Mouse (Mus musculus): ENCODE measurements at regions not wholly inside any gene's neighbourhood (a gene's known extent, or its start where the extent isn't known, plus 50 kb on each side); places are given as distances from the start of the nearest gene placed in this dataset.

DNA sequence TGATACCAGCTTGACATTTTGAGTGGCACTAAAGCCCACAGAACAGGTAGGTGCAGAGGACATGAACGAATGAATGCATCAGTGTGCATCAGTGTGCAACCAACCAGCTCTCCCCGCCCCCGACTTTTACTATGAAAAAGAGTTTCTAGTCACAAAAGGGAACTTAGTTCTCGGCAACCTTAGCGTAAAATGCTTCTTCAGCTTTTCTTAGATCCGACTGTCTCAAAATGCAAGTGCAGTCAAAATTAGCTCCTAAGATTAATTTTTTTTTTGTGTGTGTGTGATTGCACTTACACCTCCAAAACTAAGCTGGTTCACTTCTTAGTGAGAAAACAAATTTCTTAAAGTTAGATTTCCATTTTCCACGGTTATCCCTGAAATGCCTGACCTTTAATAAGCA, 77.1 kb upstream of the Zeb2 start:
- WGBS, result 90% methylated on average over 7 of the region's 7 CpGs
- no peak overlapping the region for H3K4me2 ChIP-seq (ENCODE audit: low read depth, severe bottlenecking)
- ATAC-seq (ENCODE audit: insufficient number of reproducible peaks, low FRiP score, low TSS enrichment, low read depth), result no peak
- no peaks in the 10 kb centered on the region for H3K9me3 ChIP-seq (ENCODE audit: control insufficient read depth, low read length)
- H3K4me3 ChIP-seq (ENCODE audit: low read depth, low read length), result no peak overlapping the region
- no peak overlapping the region for H3K27ac ChIP-seq (replicated peaks; ENCODE audit: low read depth, low read length)
- no peaks in the 10 kb centered on the region for H3K36me3 ChIP-seq (ENCODE audit: control insufficient read depth, insufficient read depth, low read length)
- DNase-seq (ENCODE audit: low spot score), result no peak
- no peak overlapping the region for H3K9ac ChIP-seq (ENCODE audit: low read length)
- H3K4me1 ChIP-seq (ENCODE audit: control insufficient read depth, insufficient read depth, low read length), result no peaks in the 10 kb centered on the region
- no peaks in the 10 kb centered on the region for H3K27me3 ChIP-seq (ENCODE audit: control insufficient read depth, insufficient read depth, low read length)

DNA sequence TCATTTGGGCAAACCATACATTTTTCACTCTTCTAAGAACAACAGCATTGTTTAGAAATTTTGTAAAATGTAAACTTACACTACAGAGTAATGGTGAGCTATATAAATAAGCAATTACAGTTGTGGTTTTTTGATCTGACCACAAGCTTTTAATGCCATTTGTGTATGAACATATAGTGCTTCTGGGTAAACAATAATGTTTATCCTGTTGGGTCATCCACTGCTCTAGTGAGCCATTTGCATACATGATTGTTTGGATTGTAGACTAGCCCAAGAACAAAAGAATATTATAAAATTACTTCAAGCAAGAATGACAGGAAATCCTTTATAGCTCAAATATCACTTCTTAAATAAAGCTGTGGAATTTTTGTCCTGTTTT, 68.4 kb upstream of the Zeb2 start:
- Histone ChIP-seq H3K4me1 (ENCODE audit: control insufficient read depth, insufficient read depth, low read length) (no peaks in the 10 kb centered on the region), H3K4me2 (ENCODE audit: low read depth, severe bottlenecking) (no peak overlapping the region), H3K27me3 (ENCODE audit: control insufficient read depth, insufficient read depth, low read length) (no peaks in the 10 kb centered on the region), H3K4me3 (ENCODE audit: low read depth, low read length) (no peak overlapping the region), H3K9ac (ENCODE audit: low read length) (no peak overlapping the region), H3K27ac (replicated peaks; ENCODE audit: low read depth, low read length) (no peak overlapping the region), H3K36me3 (ENCODE audit: control insufficient read depth, insufficient read depth, low read length) (no peaks in the 10 kb centered on the region), H3K9me3 (ENCODE audit: control insufficient read depth, low read length) (no peaks in the 10 kb centered on the region)
- ATAC-seq (ENCODE audit: insufficient number of reproducible peaks, low FRiP score, low TSS enrichment, low read depth) (no peak), DNase-seq (ENCODE audit: low spot score) (no peak)

DNA sequence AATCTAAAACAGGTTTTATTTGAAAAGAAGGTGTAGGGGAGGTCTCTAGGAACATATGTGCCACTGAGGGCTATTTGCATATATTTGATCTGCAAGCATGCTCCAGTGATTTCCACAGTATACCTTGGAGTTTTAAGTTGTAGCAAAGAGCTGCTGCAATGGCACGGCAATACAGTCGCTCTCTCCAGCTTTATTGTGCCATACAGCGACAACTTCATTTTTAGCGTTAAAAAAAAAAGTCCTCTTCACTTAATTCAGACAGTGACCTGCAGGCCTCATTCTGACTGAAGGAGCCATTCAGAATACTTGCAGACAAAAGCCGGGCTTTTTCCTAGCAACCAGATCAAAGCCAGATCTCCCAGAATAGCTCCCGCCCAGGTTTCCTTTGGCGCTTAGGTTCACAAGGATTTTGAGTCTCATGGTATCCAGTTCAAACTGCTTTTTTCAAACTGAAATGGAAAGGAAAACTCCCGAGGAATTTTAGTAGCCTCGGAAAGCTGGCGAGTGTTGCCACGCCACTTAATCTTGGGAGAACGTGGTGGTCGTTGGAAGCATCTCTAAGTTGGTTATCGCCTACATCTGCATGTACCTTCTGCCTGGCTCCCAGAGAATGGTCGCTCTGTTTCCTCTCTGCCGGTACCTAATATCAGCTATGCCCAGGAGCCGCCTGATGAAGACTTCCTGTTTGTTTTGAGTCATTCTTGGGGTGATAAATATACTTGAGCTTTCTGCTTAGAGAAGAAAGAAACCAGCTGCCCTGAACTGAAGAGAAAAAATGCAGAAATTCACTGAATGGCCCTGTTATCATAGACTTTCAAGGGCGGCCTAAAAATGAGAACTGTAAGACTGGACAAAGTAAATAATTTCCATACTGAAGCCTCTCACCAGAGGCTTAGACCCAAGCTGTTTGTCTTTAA, 67.8 kb upstream of the Zeb2 start:
- Histone ChIP-seq H3K27ac (replicated peaks; ENCODE audit: low read depth, low read length) (no peak overlapping the region), H3K27me3 (ENCODE audit: control insufficient read depth, insufficient read depth, low read length) (no peaks in the 10 kb centered on the region), H3K9me3 (ENCODE audit: control insufficient read depth, low read length) (no peaks in the 10 kb centered on the region), H3K4me2 (ENCODE audit: low read depth, severe bottlenecking) (peak overlapping the region; percentile 24), H3K9ac (ENCODE audit: low read length) (no peak overlapping the region), H3K36me3 (ENCODE audit: control insufficient read depth, insufficient read depth, low read length) (no peaks in the 10 kb centered on the region), H3K4me1 (ENCODE audit: control insufficient read depth, insufficient read depth, low read length) (no peaks in the 10 kb centered on the region), H3K4me3 (ENCODE audit: low read depth, low read length) (no peak overlapping the region)
- ATAC-seq (ENCODE audit: insufficient number of reproducible peaks, low FRiP score, low TSS enrichment, low read depth) (no peak), DNase-seq (ENCODE audit: low spot score) (peak; percentile 40)
- 16% methylated on average over 18 of the region's 18 CpGs for WGBS

DNA sequence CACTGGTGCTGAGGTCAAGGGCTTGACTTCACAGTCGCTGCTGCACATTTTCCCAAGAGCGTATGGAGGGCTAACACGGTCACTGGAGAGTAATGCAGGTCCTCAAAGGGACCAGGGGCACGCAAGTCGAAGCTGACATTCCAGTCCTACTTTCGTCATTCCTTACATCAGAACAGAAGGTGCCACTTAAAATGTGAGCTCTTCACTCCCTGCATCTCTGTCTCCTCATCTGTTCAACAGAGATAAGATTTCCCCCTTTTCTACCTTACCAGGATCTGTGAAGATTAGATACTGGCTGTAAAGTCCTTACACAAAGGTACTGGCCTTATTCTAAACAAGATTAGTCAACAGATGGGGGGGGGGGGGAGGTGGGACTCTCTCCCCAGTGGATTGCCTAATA, 67.0 kb upstream of the Zeb2 start:
- Histone ChIP-seq H3K36me3 (ENCODE audit: control insufficient read depth, insufficient read depth, low read length) (no peaks in the 10 kb centered on the region), H3K4me1 (ENCODE audit: control insufficient read depth, insufficient read depth, low read length) (no peaks in the 10 kb centered on the region), H3K27ac (replicated peaks; ENCODE audit: low read depth, low read length) (no peak overlapping the region), H3K9ac (ENCODE audit: low read length) (no peak overlapping the region), H3K4me2 (ENCODE audit: low read depth, severe bottlenecking) (no peak overlapping the region), H3K27me3 (ENCODE audit: control insufficient read depth, insufficient read depth, low read length) (no peaks in the 10 kb centered on the region), H3K9me3 (ENCODE audit: control insufficient read depth, low read length) (no peaks in the 10 kb centered on the region), H3K4me3 (ENCODE audit: low read depth, low read length) (no peak overlapping the region)
- DNase-seq (ENCODE audit: low spot score), result no peak
- no peak for ATAC-seq (ENCODE audit: insufficient number of reproducible peaks, low FRiP score, low TSS enrichment, low read depth)
- 24% methylated on average over 6 of the region's 6 CpGs for WGBS

DNA sequence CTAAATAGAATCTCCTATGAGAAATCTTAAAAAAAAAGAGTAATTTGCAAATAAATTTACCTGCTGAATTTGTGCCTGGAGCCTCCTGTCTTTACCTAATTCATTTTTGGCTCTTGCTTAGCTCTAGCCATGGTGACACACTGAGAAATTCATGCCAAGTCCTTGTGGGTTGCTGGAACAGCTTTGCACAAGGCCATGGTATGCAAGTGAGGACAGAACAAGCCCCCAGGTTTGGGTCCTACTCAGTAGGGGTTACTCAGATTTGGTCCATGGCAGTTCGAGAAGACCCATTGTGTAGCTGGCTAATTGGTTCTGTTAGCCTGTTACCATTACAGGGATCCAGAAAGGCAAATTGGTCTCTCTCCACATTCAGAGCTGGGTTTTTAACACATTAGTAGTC, 65.7 kb upstream of the Zeb2 start:
- no peak overlapping the region for H3K9ac ChIP-seq (ENCODE audit: low read length)
- H3K27ac ChIP-seq (replicated peaks; ENCODE audit: low read depth, low read length), result no peak overlapping the region
- no peaks in the 10 kb centered on the region for H3K9me3 ChIP-seq (ENCODE audit: control insufficient read depth, low read length)
- no peaks in the 10 kb centered on the region for H3K4me1 ChIP-seq (ENCODE audit: control insufficient read depth, insufficient read depth, low read length)
- DNase-seq (ENCODE audit: low spot score) (no peak), ATAC-seq (ENCODE audit: insufficient number of reproducible peaks, low FRiP score, low TSS enrichment, low read depth) (no peak)
- H3K4me3 ChIP-seq (ENCODE audit: low read depth, low read length), result no peak overlapping the region
- H3K4me2 ChIP-seq (ENCODE audit: low read depth, severe bottlenecking), result no peak overlapping the region
- H3K36me3 ChIP-seq (ENCODE audit: control insufficient read depth, insufficient read depth, low read length), result no peaks in the 10 kb centered on the region
- WGBS, result 64% methylated on average over 1 of the region's 1 CpGs
- H3K27me3 ChIP-seq (ENCODE audit: control insufficient read depth, insufficient read depth, low read length), result no peaks in the 10 kb centered on the region

DNA sequence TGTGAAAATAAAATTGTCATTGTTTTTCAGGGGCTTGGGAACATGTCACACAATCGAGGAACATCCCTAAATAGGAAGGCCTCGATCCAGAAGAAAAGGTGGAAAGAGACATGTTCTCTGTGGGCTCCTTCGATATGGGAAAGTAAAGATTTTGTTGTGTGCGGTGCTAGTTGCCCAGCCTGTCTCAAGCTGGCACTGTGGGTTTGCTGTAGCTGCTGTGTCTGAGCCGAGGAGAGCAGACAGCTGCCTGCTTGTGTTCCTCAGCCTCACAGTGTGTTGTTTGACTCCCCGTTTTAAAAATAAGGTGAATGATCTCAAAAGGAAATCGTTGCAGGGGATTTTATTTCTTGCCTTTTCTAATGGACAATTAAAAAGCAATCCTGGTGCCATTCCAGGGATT, 64.4 kb upstream of the Zeb2 start:
- no peaks in the 10 kb centered on the region for H3K9me3 ChIP-seq (ENCODE audit: control insufficient read depth, low read length)
- ATAC-seq (ENCODE audit: insufficient number of reproducible peaks, low FRiP score, low TSS enrichment, low read depth) (no peak), DNase-seq (ENCODE audit: low spot score) (peak; percentile 15)
- 77% methylated on average over 7 of the region's 7 CpGs for WGBS
- H3K27me3 ChIP-seq (ENCODE audit: control insufficient read depth, insufficient read depth, low read length), result no peaks in the 10 kb centered on the region
- no peak overlapping the region for H3K9ac ChIP-seq (ENCODE audit: low read length)
- no peaks in the 10 kb centered on the region for H3K4me1 ChIP-seq (ENCODE audit: control insufficient read depth, insufficient read depth, low read length)
- H3K36me3 ChIP-seq (ENCODE audit: control insufficient read depth, insufficient read depth, low read length), result no peaks in the 10 kb centered on the region
- H3K27ac ChIP-seq (replicated peaks; ENCODE audit: low read depth, low read length), result no peak overlapping the region
- no peak overlapping the region for H3K4me3 ChIP-seq (ENCODE audit: low read depth, low read length)
- no peak overlapping the region for H3K4me2 ChIP-seq (ENCODE audit: low read depth, severe bottlenecking)

DNA sequence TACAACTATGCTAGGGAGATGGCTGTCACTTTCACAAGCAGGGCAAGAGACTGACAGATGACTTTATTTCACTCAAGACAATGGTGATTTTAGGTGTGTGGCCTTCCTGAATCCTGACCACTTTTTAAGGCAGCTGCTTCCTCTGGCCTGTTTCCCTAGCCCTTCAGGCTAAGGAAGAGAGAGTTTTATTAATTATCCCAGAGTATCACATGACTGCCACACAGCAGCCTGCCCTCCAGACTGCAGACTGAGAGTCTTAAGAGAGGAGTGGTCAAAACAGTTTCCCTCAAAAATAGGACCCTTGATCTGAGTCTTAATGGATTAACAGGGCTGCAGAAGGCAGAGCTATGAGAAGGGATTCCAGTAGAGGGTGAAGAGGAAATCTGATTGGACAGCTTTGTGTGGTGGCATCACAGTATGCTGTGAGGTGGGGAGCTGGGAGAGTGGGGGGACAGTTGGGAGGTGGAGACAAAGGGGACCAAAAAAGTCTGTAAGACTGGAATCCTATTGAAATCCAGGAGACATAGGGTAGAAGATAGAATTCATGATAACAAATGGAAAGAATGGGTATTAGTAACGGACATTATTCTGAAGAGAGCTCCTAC, 61.8 kb upstream of the Zeb2 start:
- Histone ChIP-seq H3K4me1 (ENCODE audit: control insufficient read depth, insufficient read depth, low read length) (no peaks in the 10 kb centered on the region), H3K36me3 (ENCODE audit: control insufficient read depth, insufficient read depth, low read length) (no peaks in the 10 kb centered on the region), H3K4me3 (ENCODE audit: low read depth, low read length) (no peak overlapping the region), H3K27me3 (ENCODE audit: control insufficient read depth, insufficient read depth, low read length) (no peaks in the 10 kb centered on the region), H3K9ac (ENCODE audit: low read length) (no peak overlapping the region), H3K9me3 (ENCODE audit: control insufficient read depth, low read length) (no peaks in the 10 kb centered on the region), H3K4me2 (ENCODE audit: low read depth, severe bottlenecking) (no peak overlapping the region), H3K27ac (replicated peaks; ENCODE audit: low read depth, low read length) (no peak overlapping the region)
- ATAC-seq (ENCODE audit: insufficient number of reproducible peaks, low FRiP score, low TSS enrichment, low read depth), result peak; percentile 57; the same call in 1 of the 2 replicates
- DNase-seq (ENCODE audit: low spot score), result peak; percentile 19
- 98% methylated on average over 1 of the region's 1 CpGs for WGBS

DNA sequence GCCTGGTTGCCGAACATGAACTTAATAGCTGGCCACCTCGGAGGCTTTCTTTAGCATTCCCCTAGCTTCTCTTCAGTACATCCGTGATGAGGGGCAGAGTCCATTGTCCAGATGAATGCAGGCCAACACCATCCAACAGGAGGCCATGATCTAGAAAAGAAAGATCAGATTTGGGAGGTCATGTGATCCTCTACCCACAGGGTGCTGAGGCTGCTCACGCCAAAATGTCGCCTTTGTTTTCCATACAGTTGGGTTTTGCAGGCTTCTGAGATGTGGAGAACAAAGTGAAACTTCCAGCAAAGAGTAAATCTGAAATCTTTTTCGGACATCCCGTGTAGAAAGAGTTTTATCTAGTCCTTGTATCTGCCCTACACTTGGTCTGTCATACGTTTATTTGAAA, 55.2 kb upstream of the Zeb2 start:
- Histone ChIP-seq H3K27me3 (ENCODE audit: control insufficient read depth, insufficient read depth, low read length) (no peaks in the 10 kb centered on the region), H3K4me2 (ENCODE audit: low read depth, severe bottlenecking) (no peak overlapping the region), H3K36me3 (ENCODE audit: control insufficient read depth, insufficient read depth, low read length) (no peaks in the 10 kb centered on the region), H3K9me3 (ENCODE audit: control insufficient read depth, low read length) (no peaks in the 10 kb centered on the region), H3K9ac (ENCODE audit: low read length) (no peak overlapping the region), H3K4me1 (ENCODE audit: control insufficient read depth, insufficient read depth, low read length) (no peaks in the 10 kb centered on the region), H3K27ac (replicated peaks; ENCODE audit: low read depth, low read length) (no peak overlapping the region), H3K4me3 (ENCODE audit: low read depth, low read length) (no peak overlapping the region)
- DNase-seq (ENCODE audit: low spot score), result no peak
- 88% methylated on average over 8 of the region's 8 CpGs for WGBS
- ATAC-seq (ENCODE audit: insufficient number of reproducible peaks, low FRiP score, low TSS enrichment, low read depth), result no peak

All from limb, embryonic 11.5 days (tissue).